Mouse (Mus musculus) hematopoietic multipotent progenitor cell, adult 10-12 weeks (in vitro differentiated cells): ENCODE data around the gene Fgf22. TPM values are rescaled to one million over a fixed set of nuclear protein-coding genes. Genes with fewer than 3 reads are reported as not detected.

Source experiments
- polyA plus RNA-seq: library from polyadenylated mRNA; stranded (reverse); fragments of >175 nt; gene quantifications from 2 replicates; pipeline ENCODE4 v1.2.3, GENCODE M21; 2012; ENCODE audit warnings: low replicate concordance

The Fgf22 gene
- not detected in 2 replicates for polyA plus RNA-seq

DNA sequence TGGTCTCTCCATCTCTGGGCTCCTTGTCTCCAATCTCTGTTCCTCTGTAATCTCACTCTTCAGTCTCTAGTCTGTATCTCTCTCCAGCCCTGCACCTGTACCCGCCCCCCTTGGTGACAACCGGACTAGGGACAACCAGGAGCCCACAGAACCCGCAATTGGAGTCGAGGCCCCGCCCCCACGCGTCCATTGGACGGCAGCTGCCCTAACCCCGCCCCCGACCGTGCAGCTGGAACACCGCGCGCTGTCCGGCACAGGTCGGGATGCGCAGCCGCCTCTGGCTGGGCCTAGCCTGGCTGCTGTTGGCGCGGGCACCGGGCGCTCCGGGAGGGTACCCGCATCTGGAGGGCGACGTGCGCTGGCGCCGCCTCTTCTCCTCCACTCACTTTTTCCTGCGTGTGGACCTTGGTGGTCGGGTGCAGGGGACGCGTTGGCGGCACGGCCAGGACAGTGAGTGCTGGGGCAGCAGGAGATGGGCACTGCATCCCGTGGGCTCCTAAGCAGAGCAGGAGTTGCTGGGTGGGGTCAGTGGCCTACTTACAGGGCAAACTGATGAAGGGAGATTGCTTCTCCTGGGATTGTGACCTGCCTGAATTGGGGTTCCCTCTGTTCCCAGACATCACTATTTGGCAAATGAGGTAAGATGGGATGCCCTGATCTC lies at the start of gene Fgf22:
Gene Fgf22 (plus strand): TSS at position 221 of the 661 bp plus-strand sequence.

DNA sequence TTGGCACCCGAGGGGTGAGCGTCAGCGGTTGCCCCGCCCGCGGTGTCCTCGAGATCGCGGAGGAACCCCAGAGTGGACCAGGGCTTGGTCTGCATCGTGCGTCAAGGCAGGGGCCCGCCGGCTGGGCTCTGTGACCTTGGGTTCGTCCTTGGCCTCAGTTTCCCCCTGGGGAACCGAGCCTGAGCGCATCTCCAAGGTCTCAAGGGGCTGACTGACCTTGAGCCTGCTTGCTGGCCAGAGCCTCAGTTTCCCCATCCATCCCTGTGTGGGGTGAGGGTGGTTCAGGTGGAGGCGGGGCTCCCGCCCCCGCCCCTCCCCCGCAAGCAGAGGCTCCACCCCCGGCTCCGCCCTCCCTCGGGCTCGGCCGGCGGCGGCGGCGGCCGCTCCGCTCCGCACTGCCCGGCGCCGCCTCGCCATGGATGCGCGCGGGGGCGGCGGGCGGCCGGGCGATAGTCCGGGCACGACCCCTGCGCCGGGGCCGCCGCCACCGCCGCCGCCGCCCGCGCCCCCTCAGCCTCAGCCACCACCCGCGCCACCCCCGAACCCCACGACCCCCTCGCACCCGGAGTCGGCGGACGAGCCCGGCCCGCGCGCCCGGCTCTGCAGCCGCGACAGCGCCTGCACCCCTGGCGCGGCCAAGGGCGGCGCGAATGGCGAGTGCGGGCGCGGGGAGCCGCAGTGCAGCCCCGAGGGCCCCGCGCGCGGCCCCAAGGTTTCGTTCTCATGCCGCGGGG lies 38.5 kb upstream of the Fgf22 start, which contains the start of gene Hcn2:
Gene Hcn2 (plus strand): TSS at position 381 of the 734 bp plus-strand sequence.

DNA sequence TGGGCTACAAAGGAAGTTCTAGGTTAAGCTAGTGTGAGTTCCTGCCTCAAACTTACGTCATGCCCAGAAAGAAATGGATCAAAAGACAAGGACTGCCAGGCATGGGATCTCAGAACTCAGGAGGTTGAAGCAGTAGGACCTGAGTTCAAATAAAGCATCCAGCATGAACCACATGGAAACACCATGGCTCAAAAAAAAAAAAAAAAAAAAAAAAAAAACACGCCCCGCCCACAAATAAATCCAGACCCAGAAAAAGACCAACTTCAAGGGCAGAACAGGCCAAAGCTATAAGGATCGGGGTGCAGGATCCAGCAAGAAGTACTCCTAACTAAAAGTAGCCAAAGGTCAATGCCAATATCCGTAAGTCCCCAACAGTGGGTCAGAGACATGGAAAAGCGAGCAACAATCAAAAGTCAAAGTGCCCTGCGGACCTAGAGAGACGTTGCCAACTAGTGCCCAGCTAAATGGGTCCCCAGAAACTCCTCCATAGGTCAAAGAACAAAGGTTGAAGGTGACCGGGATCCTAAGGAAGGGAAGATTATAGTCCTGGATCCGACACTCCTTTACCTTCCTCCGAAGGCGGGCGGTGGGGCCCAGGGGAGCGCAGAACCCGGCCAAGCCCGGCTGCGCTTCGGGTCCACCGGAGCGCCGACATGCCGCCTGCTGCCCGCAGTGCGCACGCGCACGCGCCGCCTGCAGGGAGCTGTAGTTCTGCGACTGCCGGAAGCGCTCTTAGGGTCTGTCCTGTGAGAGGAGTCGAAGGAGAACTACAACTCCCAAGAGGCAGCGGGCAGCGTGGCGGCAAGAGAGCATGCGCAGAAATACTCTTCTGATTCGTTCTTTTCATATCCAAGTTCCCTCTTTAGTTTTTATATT lies 8.7 kb upstream of the Fgf22 start, which contains the start of gene Polrmt:
Gene Polrmt (minus strand): TSS at position 684 of the 876 bp plus-strand sequence.

DNA sequence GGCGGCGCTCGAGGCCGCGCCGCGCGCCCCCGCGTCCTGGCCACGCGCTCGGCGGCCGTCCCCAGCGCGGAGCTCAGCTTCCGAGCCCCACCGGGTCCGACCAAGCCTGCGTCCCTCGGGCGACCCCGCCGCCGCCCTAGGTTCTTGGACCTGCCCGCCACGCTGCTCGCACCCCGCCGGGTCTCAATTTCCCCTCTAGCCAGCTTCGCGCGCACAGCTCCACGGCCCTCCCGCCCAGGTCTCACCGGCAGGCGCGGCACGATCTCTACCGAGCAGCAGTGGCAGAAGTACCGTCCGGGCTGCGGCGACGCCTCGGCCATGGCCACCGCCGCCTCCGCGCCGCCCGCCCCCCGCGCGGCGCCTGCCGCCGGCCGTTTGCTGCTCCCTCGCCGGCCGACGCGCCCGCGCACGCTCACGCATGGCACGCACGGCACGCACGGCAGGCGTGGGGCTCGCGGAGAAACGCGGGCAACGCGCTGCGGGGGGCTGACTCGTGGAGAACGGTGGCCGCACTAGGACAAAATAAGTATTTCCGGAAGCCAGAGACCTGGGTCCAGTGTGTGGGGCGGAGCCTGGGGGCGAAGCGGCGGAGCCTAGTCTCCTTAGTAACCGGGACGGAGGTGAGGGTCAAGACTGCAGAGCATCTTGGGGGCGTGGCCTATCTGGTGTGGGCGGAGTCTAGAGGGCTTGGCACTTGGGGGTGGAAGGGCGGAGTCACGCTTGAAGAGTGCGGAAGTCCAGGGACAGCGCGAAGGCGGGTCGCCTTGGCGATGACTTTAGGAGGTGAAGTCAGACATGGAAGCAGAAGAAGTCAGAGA lies 11.8 kb downstream of the Fgf22 start, which contains the start of gene Rnf126:
Gene Rnf126 (minus strand): TSS at position 445 of the 818 bp plus-strand sequence.

DNA sequence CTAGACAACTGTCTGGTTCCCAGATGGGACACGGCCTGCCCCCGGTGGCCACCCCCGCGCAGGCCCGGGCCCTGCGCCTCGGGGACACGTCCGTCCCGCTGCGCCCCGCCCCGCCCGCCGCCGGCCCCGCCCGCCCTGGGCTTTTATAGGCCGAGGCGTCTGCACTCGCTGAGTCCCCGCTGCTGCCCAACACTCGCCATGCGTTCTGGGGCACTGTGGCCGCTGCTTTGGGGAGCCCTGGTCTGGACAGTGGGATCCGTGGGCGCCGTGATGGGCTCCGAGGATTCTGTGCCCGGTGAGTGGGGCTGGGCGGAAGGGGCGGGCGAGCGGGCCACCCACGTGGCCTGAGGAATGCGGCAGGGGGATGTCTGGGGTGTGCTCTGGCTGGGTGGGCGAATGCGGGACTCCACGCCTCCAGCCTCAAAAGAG lies 22.2 kb downstream of the Fgf22 start, which contains the start of gene Fstl3:
Gene Fstl3 (plus strand): TSS at position 170 of the 429 bp plus-strand sequence.

DNA sequence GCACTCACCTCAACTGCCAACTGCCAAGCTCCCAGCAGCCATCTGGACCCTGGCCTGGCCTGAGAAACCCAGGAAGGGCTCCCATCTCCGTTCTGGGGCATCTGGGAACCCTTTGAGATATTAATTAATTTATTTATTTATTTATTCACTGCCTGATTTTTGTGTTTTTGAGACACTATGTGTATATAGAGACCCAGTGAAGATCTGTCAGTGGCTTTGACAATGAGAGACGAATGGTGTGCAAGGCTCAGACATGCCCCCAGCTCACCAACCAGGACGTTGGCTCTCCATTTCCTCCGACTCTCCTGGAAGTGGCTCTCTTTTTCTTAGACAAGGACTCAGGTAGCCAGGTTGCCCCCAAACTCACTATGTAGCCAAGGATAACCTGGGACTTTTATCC lies 36.0 kb downstream of the Fgf22 start, which contains the start of gene Prss57:
Gene Prss57 (minus strand): TSS at position 101 of the 400 bp plus-strand sequence.

DNA sequence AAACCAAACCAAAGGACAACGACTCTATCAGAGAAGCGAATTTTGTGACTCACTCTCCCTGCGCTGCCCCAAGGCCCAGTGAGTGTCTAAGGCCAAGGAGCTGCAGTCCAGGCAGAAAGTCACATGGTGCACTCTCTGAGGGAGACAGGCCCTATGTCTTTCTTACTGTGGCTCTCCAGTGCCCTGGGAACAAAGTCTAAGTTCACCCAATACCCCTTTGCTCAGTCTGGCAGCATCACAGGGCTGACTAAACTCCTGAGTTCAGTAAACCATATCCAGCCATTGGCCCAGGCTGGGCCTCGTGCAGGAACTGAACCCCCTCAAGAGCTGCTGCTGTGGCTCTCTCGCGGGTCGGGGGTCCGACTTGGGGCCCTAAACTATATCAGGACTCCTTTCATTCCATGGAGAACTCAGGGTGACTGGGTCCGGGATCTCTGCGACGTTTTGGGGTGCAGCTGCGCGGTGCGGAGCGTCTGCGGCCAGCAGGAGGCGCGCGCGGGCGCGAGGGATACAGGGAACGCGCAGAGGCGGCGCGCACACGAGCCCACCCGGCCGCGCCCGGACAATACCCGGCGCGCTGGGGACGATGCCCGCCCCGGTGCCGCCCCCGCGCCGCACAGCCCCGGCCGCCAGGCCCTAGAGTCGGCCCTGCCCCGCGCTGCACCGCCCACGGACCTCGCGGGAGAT lies 38.3 kb downstream of the Fgf22 start, which contains the start of gene Palm:
Gene Palm (plus strand): TSS at position 522 of the 687 bp plus-strand sequence.

Other genes starting within 250 kb of the Fgf22 start
- 6.8 and 7.6 TPM in 2 replicates for gene Plpp2, start 221.3 kb upstream of the Fgf22 start, polyA plus RNA-seq
- 73.5 and 136 TPM in 2 replicates for gene Mier2, start 199.9 kb upstream of the Fgf22 start, polyA plus RNA-seq
- 1.3 TPM in 1 of 2 replicates, not detected in the other for gene Theg, start 167.7 kb upstream of the Fgf22 start, polyA plus RNA-seq
- 0.04 TPM in 1 of 2 replicates, not detected in the other for gene C2cd4c, start 141.1 kb upstream of the Fgf22 start, polyA plus RNA-seq
- 0.10 TPM in 1 of 2 replicates, not detected in the other for gene Shc2, start 117.2 kb upstream of the Fgf22 start, polyA plus RNA-seq
- not detected in 2 replicates for gene Odf3l2, start 109.3 kb upstream of the Fgf22 start, polyA plus RNA-seq
- gene Madcam1, start 90.5 kb upstream of the Fgf22 start, polyA plus RNA-seq: 0.47 and 1.1 TPM in 2 replicates
- 102 and 157 TPM in 2 replicates for gene Tpgs1, start 85.7 kb upstream of the Fgf22 start, polyA plus RNA-seq
- 189 and 251 TPM in 2 replicates for gene Cdc34, start 72.9 kb upstream of the Fgf22 start, polyA plus RNA-seq
- gene Gzmm, start 66.1 kb upstream of the Fgf22 start, polyA plus RNA-seq: 2.7 and 3.9 TPM in 2 replicates
- gene Bsg, start 50.6 kb upstream of the Fgf22 start, polyA plus RNA-seq: 581 and 590 TPM in 2 replicates
- 0.37 and 1.3 TPM in 2 replicates for gene Hcn2, start 38.4 kb upstream of the Fgf22 start, polyA plus RNA-seq
- gene Polrmt, start 8.5 kb upstream of the Fgf22 start, polyA plus RNA-seq: 36.7 and 50.9 TPM in 2 replicates
- 177 and 359 TPM in 2 replicates for gene Rnf126, start 11.9 kb downstream of the Fgf22 start, polyA plus RNA-seq
- gene Fstl3, start 22.2 kb downstream of the Fgf22 start, polyA plus RNA-seq: 4.2 and 4.3 TPM in 2 replicates
- gene Prss57, start 35.9 kb downstream of the Fgf22 start, polyA plus RNA-seq: 0.31 and 0.33 TPM in 2 replicates
- 23.6 and 106 TPM in 2 replicates for gene Palm, start 38.5 kb downstream of the Fgf22 start, polyA plus RNA-seq
- 0.25 and 0.27 TPM in 2 replicates for gene Misp, start 65.9 kb downstream of the Fgf22 start, polyA plus RNA-seq
- gene Ptbp1, start 99.4 kb downstream of the Fgf22 start, polyA plus RNA-seq: 339 and 505 TPM in 2 replicates
- 14.3 and 43.0 TPM in 2 replicates for gene Prtn3, start 119.4 kb downstream of the Fgf22 start, polyA plus RNA-seq
- gene Plppr3, start 119.6 kb downstream of the Fgf22 start, polyA plus RNA-seq: 0.57 and 2.3 TPM in 2 replicates
- 11.5 and 13.6 TPM in 2 replicates for gene Elane, start 131.2 kb downstream of the Fgf22 start, polyA plus RNA-seq
- not detected in 2 replicates for gene Cfd, start 135.8 kb downstream of the Fgf22 start, polyA plus RNA-seq
- gene Med16, start 153.8 kb downstream of the Fgf22 start, polyA plus RNA-seq: 45.3 and 64.9 TPM in 2 replicates
- gene Gm26602, start 155.8 kb downstream of the Fgf22 start, polyA plus RNA-seq: 0.88 TPM in 1 of 2 replicates, not detected in the other
- 1.2 and 3.0 TPM in 2 replicates for gene Kiss1r, start 161.9 kb downstream of the Fgf22 start, polyA plus RNA-seq
- 194 and 217 TPM in 2 replicates for gene R3hdm4, start 166.1 kb downstream of the Fgf22 start, polyA plus RNA-seq
- gene Arid3a, start 172.0 kb downstream of the Fgf22 start, polyA plus RNA-seq: 90.3 and 327 TPM in 2 replicates
- gene Wdr18, start 205.1 kb downstream of the Fgf22 start, polyA plus RNA-seq: 29.7 and 32.3 TPM in 2 replicates
- gene Grin3b, start 215.6 kb downstream of the Fgf22 start, polyA plus RNA-seq: 0.17 and 0.43 TPM in 2 replicates
- gene Tmem259, start 229.3 kb downstream of the Fgf22 start, polyA plus RNA-seq: 311 and 927 TPM in 2 replicates
- gene Cnn2, start 233.5 kb downstream of the Fgf22 start, polyA plus RNA-seq: 876 and 1,258 TPM in 2 replicates
- 42.0 and 76.1 TPM in 2 replicates for gene Abca7, start 241.4 kb downstream of the Fgf22 start, polyA plus RNA-seq